Mouse (Mus musculus) layer of hippocampus, adult 2 months (tissue): ENCODE results near the gene Abtb2. TPM values are rescaled to one million over a fixed set of nuclear protein-coding genes. Genes with fewer than 3 reads are reported as not detected.

Experiments used
- DNase-seq, 2 experiments: peaks; one replicate each; pipeline ENCODE4 v3.0.0; 2022; ENCODE audit warnings: low spot score in 2 of 2
- H3K27ac ChIP-seq: fragments of 200-600 bp; 2 replicates; pipeline ENCODE4 v1.8.1; 2022
- H3K4me3 ChIP-seq: fragments of 200-600 bp; 2 replicates; pipeline ENCODE4 v1.8.1; 2022; ENCODE audit warnings: mild to moderate bottlenecking
- CTCF ChIP-seq: fragments of 200-600 bp; conservative IDR thresholded peaks from 2 replicates; pipeline ENCODE4 v1.8.1; 2022; ENCODE audit warnings: antibody characterized with exemption, mild to moderate bottlenecking, moderate library complexity
- total RNA-seq, 2 experiments: library from RNA; stranded (reverse); gene quantifications; 2 replicates each; pipeline ENCODE4 v1.2.3; 2021

Abtb2 gene
- total RNA-seq, 2 experiments from 2014 or later, result 9.5 to 10.3 TPM

- Histone ChIP-seq H3K27ac (no peak overlapping the region), H3K4me3 (no peak overlapping the region)
- DNase-seq, result no peak
- no peak for TF ChIP-seq CTCF
These were observed 24.5 kb downstream of the Abtb2 start for GRCm38 (mm10) chr2:103590645-103591044.

- Histone ChIP-seq H3K27ac (peak overlapping the region; percentile 78), H3K4me3 (no peak overlapping the region)
- no peak for TF ChIP-seq CTCF
- peak; percentile 30 to 66 for DNase-seq
These were observed 25.9 kb downstream of the Abtb2 start for GRCm38 (mm10) chr2:103591742-103592590.

GRCm38 (mm10) chr2:103592591-103592929 is 26.4 kb downstream of the Abtb2 start:
- H3K27ac ChIP-seq, result peak overlapping the region; percentile 78
- H3K4me3 ChIP-seq, result no peak overlapping the region
- peak in 1 of 2 experiments; percentile 4 for DNase-seq
- no peak for TF ChIP-seq CTCF

- no peak for TF ChIP-seq CTCF
- Histone ChIP-seq H3K4me3 (no peak overlapping the region), H3K27ac (no peak overlapping the region)
- DNase-seq, result no peak
These were observed 28.5 kb downstream of the Abtb2 start for GRCm38 (mm10) chr2:103594592-103595011.

- DNase-seq, result no peak
- no peak for TF ChIP-seq CTCF
- Histone ChIP-seq H3K4me3 (no peak overlapping the region), H3K27ac (no peak overlapping the region)
These were observed 29.0 kb downstream of the Abtb2 start for GRCm38 (mm10) chr2:103595028-103595651.

- DNase-seq, result no peak
- TF ChIP-seq CTCF, result no peak
- Histone ChIP-seq H3K4me3 (no peak overlapping the region), H3K27ac (peak overlapping the region; percentile 68; the same call in 1 of the 2 replicates)
These were observed 33.2 kb downstream of the Abtb2 start for GRCm38 (mm10) chr2:103599296-103599695.

GRCm38 (mm10) chr2:103600165-103600891 is 34.2 kb downstream of the Abtb2 start:
- peak overlapping the region; percentile 68 for H3K27ac ChIP-seq

GRCm38 (mm10) chr2:103601126-103601525 is 35.0 kb downstream of the Abtb2 start:
- DNase-seq, result no peak
- Histone ChIP-seq H3K4me3 (no peak overlapping the region), H3K27ac (no peak overlapping the region)
- TF ChIP-seq CTCF, result no peak

More at GRCm38 (mm10) chr2:103600165-103600891, 34.2 kb downstream of the Abtb2 start:
- no peak overlapping the region; the same call in 1 of the 2 replicates for H3K4me3 ChIP-seq
- no peak for TF ChIP-seq CTCF
- peak; percentile 28 to 56 for DNase-seq

GRCm38 (mm10) chr2:103601531-103601930 is 35.4 kb downstream of the Abtb2 start:
- Histone ChIP-seq H3K27ac (no peak overlapping the region), H3K4me3 (no peak overlapping the region)
- TF ChIP-seq CTCF, result no peak
- no peak for DNase-seq

- H3K4me3 ChIP-seq, result no peak overlapping the region
- DNase-seq, result no peak
- H3K27ac ChIP-seq, result no peak overlapping the region
- TF ChIP-seq CTCF, result no peak
These were observed 37.1 kb downstream of the Abtb2 start for GRCm38 (mm10) chr2:103603209-103603608.

GRCm38 (mm10) chr2:103603869-103604268 is 37.8 kb downstream of the Abtb2 start:
- Histone ChIP-seq H3K4me3 (no peak overlapping the region), H3K27ac (no peak overlapping the region)
- no peak for TF ChIP-seq CTCF
- no peak for DNase-seq

GRCm38 (mm10) chr2:103605805-103606498 is 39.8 kb downstream of the Abtb2 start:
- Histone ChIP-seq H3K4me3 (no peak overlapping the region), H3K27ac (no peak overlapping the region)
- TF ChIP-seq CTCF, result no peak
- DNase-seq, result no peak
